Comparison of ENCODE assay signal across 13 mouse cellular contexts in genomic region chr9:115096481-115096880, GRCm38 (mm10).
DNase-seq lines count a peak whose midpoint lies in the region; ATAC-seq and TF ChIP-seq lines count a peak whose summit lies in the region.
"Had no signal": no experiment of that assay in that cellular context is flagged by ENCODE, and none has a peak within 500 bp of the region (broad histone marks: within the 10 kb centered on the region; RNA-seq: fewer than 3 reads in every experiment).

No protein-coding gene starts in this region.

- H3K9me3 ChIP-seq in heart, embryonic 12.5 days (replicated peaks) = no peaks in the 10 kb centered on the region
- peaks cover 6% of the 10 kb centered on the region for H3K9me3 ChIP-seq in heart, embryonic 16.5 days (replicated peaks; ENCODE audit: control insufficient read depth, low read length)
- H3K9me3 ChIP-seq in limb, embryonic 14.5 days (ENCODE audit: control insufficient read depth, low read length) = no peaks in the 10 kb centered on the region
- H3K9me3 ChIP-seq: liver, embryonic 13.5 days had no signal

- H3K36me3 ChIP-seq in heart, embryonic 12.5 days = no peaks in the 10 kb centered on the region
- H3K36me3 ChIP-seq in heart, embryonic 16.5 days (ENCODE audit: control insufficient read depth, insufficient read depth) = no peaks in the 10 kb centered on the region
- H3K36me3 ChIP-seq in limb, embryonic 14.5 days (ENCODE audit: control insufficient read depth, insufficient read depth, low read length) = no peaks in the 10 kb centered on the region
- H3K36me3 ChIP-seq: forebrain, embryonic 15.5 days; liver, embryonic 13.5 days had no signal

- H3K4me3 ChIP-seq in heart, embryonic 12.5 days = peak overlapping the region; percentile 26
- peak overlapping the region; percentile 18 for H3K4me3 ChIP-seq in heart, embryonic 16.5 days (ENCODE audit: low read length)
- no peak overlapping the region for H3K4me3 ChIP-seq in limb, embryonic 14.5 days (replicated peaks; ENCODE audit: low read length)
- H3K4me3 ChIP-seq: forebrain, embryonic 15.5 days; liver, embryonic 13.5 days had no signal

- no peak for TF ChIP-seq CTCF in brain, embryonic 14.5 days (IDR thresholded peaks at IDR 0.05; ENCODE audit: borderline replicate concordance, extremely low read depth, insufficient read depth, insufficient read length)

- no peaks in the 10 kb centered on the region for H3K27me3 ChIP-seq in heart, embryonic 12.5 days (replicated peaks)
- no peaks in the 10 kb centered on the region for H3K27me3 ChIP-seq in heart, embryonic 16.5 days (ENCODE audit: control insufficient read depth, insufficient read depth, low read length)
- no peaks in the 10 kb centered on the region for H3K27me3 ChIP-seq in limb, embryonic 14.5 days (ENCODE audit: control insufficient read depth, insufficient read depth, low read length)
- H3K27me3 ChIP-seq: forebrain, embryonic 15.5 days; liver, embryonic 13.5 days; Patski had no signal

- ATAC-seq in heart, embryonic 12.5 days (ENCODE audit: insufficient number of reproducible peaks, low FRiP score) = no peak; the same call in 1 of the 2 replicates
- ATAC-seq in heart, embryonic 16.5 days (replicated peaks; ENCODE audit: extremely low read depth, insufficient read depth, low FRiP score) = peak; percentile 75; the same call in 1 of the 2 replicates
- peak; percentile 84 for ATAC-seq in limb, embryonic 14.5 days (ENCODE audit: low FRiP score, low read depth)
- ATAC-seq: forebrain, embryonic 15.5 days; Patski had no signal

- no peak overlapping the region for H3K9ac ChIP-seq in heart, embryonic 12.5 days
- H3K9ac ChIP-seq in heart, embryonic 16.5 days (ENCODE audit: low read length) = peak overlapping the region; percentile 9; the same call in 1 of the 2 replicates
- H3K9ac ChIP-seq in limb, embryonic 14.5 days (ENCODE audit: low read depth, low read length, severe bottlenecking) = no peak overlapping the region
- H3K9ac ChIP-seq: forebrain, embryonic 15.5 days; liver, embryonic 13.5 days had no signal

- TF ChIP-seq POLR2A in brain, embryonic 14.5 days (IDR thresholded peaks at IDR 0.05; ENCODE audit: borderline replicate concordance, extremely low read depth, insufficient read depth, insufficient read length, poor library complexity, severe bottlenecking) = no peak
- no peak for TF ChIP-seq POLR2A in limb, embryonic 14.5 days (IDR thresholded peaks at IDR 0.05; ENCODE audit: borderline replicate concordance, extremely low read depth, insufficient read depth, insufficient read length)

- DNase-seq in heart, adult 8-10 months (ENCODE audit: low spot score) = no peak
- peak; percentile 25 for DNase-seq in brain, embryonic 14.5 days (ENCODE audit: low read depth)
- DNase-seq in limb, embryonic 14.5 days (ENCODE audit: low spot score) = peak; percentile 48
- no peak for DNase-seq in gastrocnemius, postnatal 25 days
- DNase-seq in cerebellum, postnatal 4 days (ENCODE audit: low spot score in 2 of 2) = no peak
- DNase-seq in spleen, postnatal 4 days (ENCODE audit: low spot score in 2 of 2) = no peak
- DNase-seq: cerebellum, postnatal 25 days; liver, embryonic 13.5 days; right cerebral cortex, adult 18-20 months had no signal

- 41% methylated on average over 10 of the region's 10 CpGs for WGBS in heart, embryonic 12.5 days
- 32% methylated on average over 10 of the region's 10 CpGs for WGBS in heart, embryonic 16.5 days
- 58% methylated on average over 10 of the region's 10 CpGs for WGBS in limb, embryonic 14.5 days

- peak overlapping the region; percentile 60 for H3K4me2 ChIP-seq in heart, embryonic 12.5 days
- H3K4me2 ChIP-seq in heart, embryonic 16.5 days (ENCODE audit: low read depth, low read length) = peak overlapping the region; percentile 60
- 0 out of 2 replicates have a peak overlapping the region, but pooled peaks have one; percentile 13 for H3K4me2 ChIP-seq in limb, embryonic 14.5 days (replicated peaks; ENCODE audit: low read depth, low read length, severe bottlenecking)
- H3K4me2 ChIP-seq: forebrain, embryonic 15.5 days; liver, embryonic 13.5 days had no signal

- H3K4me1 ChIP-seq in heart, embryonic 12.5 days (replicated peaks) = peaks cover 4% of the 10 kb centered on the region; the same call in 1 of the 2 replicates
- no peaks in the 10 kb centered on the region for H3K4me1 ChIP-seq in heart, embryonic 16.5 days (ENCODE audit: control insufficient read depth, insufficient read depth, low read length)
- H3K4me1 ChIP-seq in limb, embryonic 14.5 days (ENCODE audit: control insufficient read depth, insufficient read depth, low read length) = no peaks in the 10 kb centered on the region
- H3K4me1 ChIP-seq: forebrain, embryonic 15.5 days; liver, embryonic 13.5 days had no signal

- no peak overlapping the region; the same call in 1 of the 2 replicates for H3K27ac ChIP-seq in heart, embryonic 12.5 days (ENCODE audit: poor library complexity, severe bottlenecking)
- no peak overlapping the region for H3K27ac ChIP-seq in heart, embryonic 16.5 days (ENCODE audit: low read length)
- no peak overlapping the region for H3K27ac ChIP-seq in limb, embryonic 14.5 days (replicated peaks; ENCODE audit: low read depth, low read length)
- H3K27ac ChIP-seq: forebrain, embryonic 15.5 days; liver, embryonic 13.5 days had no signal

Comparison
In these comparisons a context has a peak if more than half of its experiments do, and no peak if none do; other contexts are left out.
1. DNase-seq: peak in brain, embryonic 14.5 days (single experiment) and limb, embryonic 14.5 days (single experiment); none in heart, adult 8-10 months (single experiment), gastrocnemius, postnatal 25 days (single experiment), cerebellum, postnatal 4 days (0 of 2) and spleen, postnatal 4 days (0 of 2).
2. Peak in every context shown above with its lines, with median percentiles within 50 percentile points of each other: H3K4me2 ChIP-seq.